Mouse (Mus musculus) macrophage (primary cell): ENCODE measurements around the gene Hnrnpm. TPM values are rescaled to one million over a fixed set of nuclear protein-coding genes. Genes with fewer than 3 reads are reported as not detected.

ENCODE experiments used
- H3K27ac ChIP-seq: fragments of 350-480 bp; formaldehyde crosslinking; 2 replicates; pipeline ENCODE4 v1.9.0; 2021
- H3K36me3 ChIP-seq: fragments of 350-480 bp; formaldehyde crosslinking; 2 replicates; pipeline ENCODE4 v1.9.0; 2021; ENCODE audit errors: inconsistent target
- H3K4me3 ChIP-seq: fragments of 350-480 bp; formaldehyde crosslinking; 2 replicates; pipeline ENCODE4 v1.9.0; 2021; ENCODE audit errors: inconsistent target
- H3K79me2 ChIP-seq: fragments of 350-480 bp; formaldehyde crosslinking; 2 replicates; pipeline ENCODE4 v1.9.0; 2021; ENCODE audit errors: inconsistent target
- WGBS: methylation state at CpG from one replicate; pipeline ENCODE4 v1.1.7; 2026; ENCODE audit warnings: inconsistent platforms; ENCODE audit not compliant: missing documents; 5-methylcytosine and 5-hydroxymethylcytosine counted together
- polyA plus RNA-seq: library from polyadenylated mRNA; stranded (reverse); fragments of 250-400 nt; gene quantifications from 3 replicates; pipeline ENCODE4 v1.2.4, GENCODE M21; 2018; ENCODE audit warnings: inconsistent platforms

Gene Hnrnpm
- polyA plus RNA-seq, 1 experiment from 2014 or later, result 351 TPM

DNA sequence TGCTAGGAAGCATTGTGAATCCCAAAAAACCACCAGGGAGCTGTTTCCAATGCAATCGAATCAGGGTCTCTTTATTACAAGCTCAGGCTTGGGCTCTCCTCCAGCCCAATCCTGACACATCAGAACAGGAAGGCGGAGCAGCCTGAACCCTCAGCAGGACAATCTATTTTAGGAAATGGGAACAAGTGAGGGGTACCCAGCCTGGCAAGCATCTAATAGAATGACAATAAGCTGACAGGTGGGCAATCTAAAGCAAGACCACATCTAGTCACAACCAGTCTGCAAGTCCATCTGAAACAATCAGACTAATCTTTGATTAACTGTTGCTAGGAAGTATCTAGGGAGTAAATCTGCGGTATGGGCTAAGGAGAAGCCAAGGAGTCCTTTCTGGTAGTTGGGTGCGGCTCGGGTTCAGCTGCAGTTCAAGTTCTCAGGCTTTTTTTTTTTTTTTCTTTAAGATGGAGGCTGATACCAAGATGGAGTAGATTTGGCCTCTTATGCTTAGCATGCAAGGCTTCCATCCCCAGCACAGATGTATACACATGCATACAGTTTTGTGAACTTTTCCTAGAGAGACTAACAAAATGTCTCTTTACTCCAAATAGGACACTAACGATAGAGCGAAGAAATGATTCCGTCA is 86.7 kb downstream of the Hnrnpm start:
- H3K4me3 ChIP-seq, result no peak overlapping the region
- H3K27ac ChIP-seq, result no peak overlapping the region
- no peaks in the 10 kb centered on the region for H3K79me2 ChIP-seq
- peaks cover 96% of the 10 kb centered on the region for H3K36me3 ChIP-seq
- 94% methylated on average over 8 of the region's 8 CpGs for WGBS

GRCm38 (mm10) chr17:33598506-33598905 is 88.2 kb downstream of the Hnrnpm start:
- H3K79me2 ChIP-seq, result no peaks in the 10 kb centered on the region

DNA sequence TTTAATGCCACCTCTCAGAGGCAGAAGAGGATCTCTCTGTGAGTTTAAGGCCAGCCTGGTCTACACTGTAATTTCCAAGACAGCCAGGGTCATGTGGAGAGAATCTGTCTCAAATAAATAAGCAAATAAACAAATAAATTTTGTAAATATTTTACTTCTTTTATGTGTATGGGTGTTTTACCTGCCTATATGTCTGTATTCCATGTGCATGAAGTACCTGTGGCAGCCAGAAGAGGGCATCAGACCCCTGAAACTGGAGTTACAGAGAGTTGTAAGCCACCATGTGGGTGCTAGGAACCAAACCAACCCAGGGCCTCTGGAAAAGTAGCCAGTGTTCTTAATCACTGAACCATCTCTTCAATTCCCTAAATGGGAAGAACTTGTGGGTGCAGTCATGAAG is 89.4 kb downstream of the Hnrnpm start:
- Histone ChIP-seq H3K27ac (no peak overlapping the region), H3K4me3 (no peak overlapping the region), H3K79me2 (no peaks in the 10 kb centered on the region), H3K36me3 (peaks cover 98% of the 10 kb centered on the region)

More at GRCm38 (mm10) chr17:33598506-33598905, 88.2 kb downstream of the Hnrnpm start:
- H3K36me3 ChIP-seq, result peaks cover 97% of the 10 kb centered on the region
- no peak overlapping the region for H3K4me3 ChIP-seq
- H3K27ac ChIP-seq, result no peak overlapping the region
- 92% methylated on average over 5 of the region's 5 CpGs for WGBS

Other genes with a start within 250 kb of the Hnrnpm start
- 3.1 to 10.3 TPM (median 5.1 TPM) in 3 replicates for gene Adamts10, start 162.7 kb downstream of the Hnrnpm start, polyA plus RNA-seq
- 262 to 376 TPM (median 298 TPM) in 3 replicates for gene Myo1f, start 131.2 kb downstream of the Hnrnpm start, polyA plus RNA-seq
- gene Zfp414, start 57.8 kb downstream of the Hnrnpm start, polyA plus RNA-seq, result 26.9 to 33.2 TPM (median 31.8 TPM) in 3 replicates
- 1.7 to 7.1 TPM (median 4.6 TPM) in 3 replicates for gene Pram1, start 48.8 kb downstream of the Hnrnpm start, polyA plus RNA-seq
- gene March2, start 31.8 kb upstream of the Hnrnpm start, polyA plus RNA-seq, result 31.4 to 62.1 TPM (median 56.3 TPM) in 3 replicates
- 103 to 129 TPM (median 115 TPM) in 3 replicates for gene Rab11b, start 73.7 kb upstream of the Hnrnpm start, polyA plus RNA-seq
- gene Angptl4, start 95.0 kb upstream of the Hnrnpm start, polyA plus RNA-seq, result 5.8 to 23.0 TPM (median 12.1 TPM) in 3 replicates
- gene Kank3, start 123.7 kb upstream of the Hnrnpm start, polyA plus RNA-seq, result 5.5 to 10.9 TPM (median 9.8 TPM) in 3 replicates
- 746 to 2,425 TPM (median 1,878 TPM) in 3 replicates for gene Rps28, start 137.7 kb upstream of the Hnrnpm start, polyA plus RNA-seq
- 105 to 236 TPM (median 213 TPM) in 3 replicates for gene Ndufa7, start 137.7 kb upstream of the Hnrnpm start, polyA plus RNA-seq
- gene Cd320, start 156.2 kb upstream of the Hnrnpm start, polyA plus RNA-seq, result 2.0 to 5.0 TPM (median 4.1 TPM) in 3 replicates
- gene Gm7029, start 187.0 kb upstream of the Hnrnpm start, polyA plus RNA-seq, result not detected in 3 replicates
- 1.3 to 6.1 TPM (median 2.3 TPM) in 3 replicates for gene Kifc1, start 203.8 kb upstream of the Hnrnpm start, polyA plus RNA-seq
- gene Platr17, start 218.3 kb upstream of the Hnrnpm start, polyA plus RNA-seq, result 1.8 TPM in 1 of 3 replicates, not detected in the others
- gene Daxx, start 222.6 kb upstream of the Hnrnpm start, polyA plus RNA-seq, result 32.1 to 95.9 TPM (median 50.6 TPM) in 3 replicates
- 235 to 575 TPM (median 237 TPM) in 3 replicates for gene Tapbp, start 229.0 kb upstream of the Hnrnpm start, polyA plus RNA-seq
- 18.2 to 24.0 TPM (median 21.3 TPM) in 3 replicates for gene Zbtb22, start 229.0 kb upstream of the Hnrnpm start, polyA plus RNA-seq
- gene Rgl2, start 242.7 kb upstream of the Hnrnpm start, polyA plus RNA-seq, result 36.9 to 101 TPM (median 53.4 TPM) in 3 replicates